Mouse (Mus musculus): ENCODE measurements around the gene Zscan20.
"Not testable (repeated sequence)": the region's sequence is repeated elsewhere in the genome, so short reads cannot be mapped to it uniquely, and the experiment has no call there.

The Zscan20 gene

GRCm38 (mm10) chr4:128613326-128613725 is 3.4 kb upstream of the Zscan20 start:
- peak; percentile 90 for DNase-seq (ENCODE audit: low spot score)

GRCm38 (mm10) chr4:128611726-128612125 is 1.8 kb upstream of the Zscan20 start:
- DNase-seq (ENCODE audit: low spot score): not testable (repeated sequence)

- no peak for DNase-seq (ENCODE audit: low spot score)
These were observed 808 bp upstream of the Zscan20 start for GRCm38 (mm10) chr4:128610706-128611105.

- peak; percentile 54 for DNase-seq (ENCODE audit: low spot score)
These were observed 498 bp downstream of the Zscan20 start for GRCm38 (mm10) chr4:128609276-128609924.

GRCm38 (mm10) chr4:128607661-128608060 is 2.2 kb downstream of the Zscan20 start:
- DNase-seq (ENCODE audit: low spot score): no peak

GRCm38 (mm10) chr4:128606586-128606985 is 3.3 kb downstream of the Zscan20 start:
- DNase-seq (ENCODE audit: low spot score): no peak

GRCm38 (mm10) chr4:128597801-128598560 is 11.9 kb downstream of the Zscan20 start:
- DNase-seq (ENCODE audit: low spot score): no peak

- no peak for DNase-seq (ENCODE audit: low spot score)
These were observed 15.8 kb downstream of the Zscan20 start for GRCm38 (mm10) chr4:128594062-128594461.

- no peak for DNase-seq (ENCODE audit: low spot score)
These were observed 16.6 kb downstream of the Zscan20 start for GRCm38 (mm10) chr4:128593286-128593685.

- no peak for DNase-seq (ENCODE audit: low spot score)
These were observed 30.7 kb downstream of the Zscan20 start for GRCm38 (mm10) chr4:128579182-128579581.

- DNase-seq (ENCODE audit: low spot score): no peak
These were observed 34.1 kb downstream of the Zscan20 start for GRCm38 (mm10) chr4:128575811-128576210.

- DNase-seq (ENCODE audit: low spot score): no peak
These were observed 49.6 kb downstream of the Zscan20 start for GRCm38 (mm10) chr4:128560327-128560726.

GRCm38 (mm10) chr4:128554198-128554597 is 55.7 kb downstream of the Zscan20 start:
- DNase-seq (ENCODE audit: low spot score): no peak

- DNase-seq (ENCODE audit: low spot score): no peak
These were observed 59.1 kb downstream of the Zscan20 start for GRCm38 (mm10) chr4:128550756-128551155.

GRCm38 (mm10) chr4:128543956-128544486 is 65.9 kb downstream of the Zscan20 start:
- DNase-seq (ENCODE audit: low spot score): not testable (repeated sequence)

- peak; percentile 33 for DNase-seq (ENCODE audit: low spot score)
These were observed 66.5 kb downstream of the Zscan20 start for GRCm38 (mm10) chr4:128543378-128543777.
